Mouse (Mus musculus) neural tube, embryonic 14.5 days (tissue): ENCODE results near the gene Armc8. TPM values are rescaled to one million over a fixed set of nuclear protein-coding genes. Genes with fewer than 3 reads are reported as not detected.
"Not testable (repeated sequence)": the region's sequence is repeated elsewhere in the genome, so short reads cannot be mapped to it uniquely, and the experiment has no call there.

Experiments used
- ATAC-seq: fragments of 200-750 bp; cut with Nextera tagmentation; 2 replicates; pipeline ENCODE4 v1.8.0; 2017; ENCODE audit warnings: low read depth, mild to moderate bottlenecking, moderate TSS enrichment, moderate library complexity
- H3K27ac ChIP-seq: fragments of 300-500 bp; sonication (generic); 2 replicates; pipeline ENCODE4 v1.5.1; 2014; ENCODE audit warnings: low read depth, mild to moderate bottlenecking, control low read depth, low read length, moderate library complexity, mixed read lengths
- H3K27me3 ChIP-seq: fragments of 300-500 bp; sonication (generic); 2 replicates; pipeline ENCODE4 v1.6.1; 2014; ENCODE audit warnings: low read length; ENCODE audit not compliant: control insufficient read depth, insufficient read depth
- H3K36me3 ChIP-seq: fragments of 300-500 bp; sonication (generic); 2 replicates; pipeline ENCODE4 v1.6.1; 2014; ENCODE audit warnings: low read length, mixed read lengths; ENCODE audit not compliant: control insufficient read depth, insufficient read depth
- H3K4me1 ChIP-seq: fragments of 300-500 bp; sonication (generic); 2 replicates; pipeline ENCODE4 v1.6.1; 2014; ENCODE audit warnings: low read length; ENCODE audit not compliant: control insufficient read depth, insufficient read depth
- H3K4me2 ChIP-seq: fragments of 300-500 bp; sonication (generic); 2 replicates; pipeline ENCODE4 v1.6.1; 2014; ENCODE audit warnings: mild to moderate bottlenecking, low read depth, low read length, control low read depth
- H3K4me3 ChIP-seq: fragments of 300-500 bp; sonication (generic); 2 replicates; pipeline ENCODE4 v1.5.1; 2014; ENCODE audit warnings: low read depth, low read length, control low read depth, mixed read lengths
- H3K9ac ChIP-seq: fragments of 300-500 bp; sonication (generic); replicated peaks from 2 replicates; pipeline ENCODE4 v1.6.1; 2014; ENCODE audit warnings: low read depth, mild to moderate bottlenecking, control low read depth, low read length, mixed read lengths
- H3K9me3 ChIP-seq: fragments of 300-500 bp; sonication (generic); 2 replicates; pipeline ENCODE4 v1.6.1; 2016; ENCODE audit warnings: low read length; ENCODE audit not compliant: control insufficient read depth
- WGBS: fragments of 180-500 bp; shearing (Covaris S2); extraction: QIAGEN DNeasy Blood & Tissue Kit; methylation state at CpG from one replicate; pipeline ENCODE4 v1.1.7; 2014; 5-methylcytosine and 5-hydroxymethylcytosine counted together
- polyA plus RNA-seq: library from polyadenylated mRNA; unstranded; fragments of >200 nt; fragmentation: Nextera tagmentation; extraction: Ambion mirVana; gene quantifications from 2 replicates; pipeline ENCODE4 v1.2.1, GENCODE M21; 2014

Gene Armc8
- polyA plus RNA-seq = 86.4 and 88.8 TPM in 2 replicates

GRCm38 (mm10) chr9:99568347-99569070 lies at the start of gene Armc8:
Armc8 (minus strand) TSS chr9:99568899.
- H3K9ac ChIP-seq = peak within 1 kb of the TSS; percentile 91
- H3K36me3 ChIP-seq = no peaks in the 10 kb centered on the region
- peak; percentile 94 for ATAC-seq
- H3K4me2 ChIP-seq = peak within 1 kb of the TSS; percentile 82
- H3K4me3 ChIP-seq = peak within 1 kb of the TSS; percentile 89
- H3K27me3 ChIP-seq = no peaks in the 10 kb centered on the region
- H3K9me3 ChIP-seq = no peaks in the 10 kb centered on the region
- H3K4me1 ChIP-seq = peaks cover 8% of the 10 kb centered on the region
- peak within 1 kb of the TSS; percentile 94 for H3K27ac ChIP-seq
- under 1% methylated on average over 59 of the region's 70 CpGs for WGBS

DNA sequence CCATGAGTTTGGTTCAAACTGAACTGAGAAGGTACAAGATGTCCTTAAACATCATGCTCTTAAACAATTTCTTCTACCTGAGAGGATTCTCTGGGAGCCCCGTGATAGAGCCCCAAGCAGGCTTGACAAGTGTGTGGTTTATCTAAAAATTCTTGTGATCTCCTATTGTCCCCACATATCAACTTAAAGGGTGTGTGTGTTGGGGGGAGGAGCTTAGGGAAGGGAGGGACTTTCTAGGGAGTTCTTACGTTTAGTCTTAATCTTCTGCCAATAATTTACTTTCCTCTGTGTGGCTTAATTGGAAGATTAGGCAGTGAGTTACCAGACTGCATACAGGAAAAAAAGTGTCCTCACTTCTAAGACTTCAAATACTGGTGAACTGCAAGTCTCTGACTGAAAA lies 43.5 kb upstream of the Armc8 start, which contains the start of gene A4gnt:
TSS of gene A4gnt (plus strand) at position 301 of the 400 bp plus-strand sequence.
- Histone ChIP-seq H3K36me3 (no peaks in the 10 kb centered on the region), H3K27ac (no peak within 1 kb of the TSS), H3K4me3 (no peak within 1 kb of the TSS), H3K4me1 (no peaks in the 10 kb centered on the region), H3K9ac (no peak within 1 kb of the TSS), H3K9me3 (no peaks in the 10 kb centered on the region), H3K4me2 (no peak within 1 kb of the TSS), H3K27me3 (no peaks in the 10 kb centered on the region)
- WGBS = 70% methylated on average over 2 of the region's 2 CpGs
- no peak for ATAC-seq

DNA sequence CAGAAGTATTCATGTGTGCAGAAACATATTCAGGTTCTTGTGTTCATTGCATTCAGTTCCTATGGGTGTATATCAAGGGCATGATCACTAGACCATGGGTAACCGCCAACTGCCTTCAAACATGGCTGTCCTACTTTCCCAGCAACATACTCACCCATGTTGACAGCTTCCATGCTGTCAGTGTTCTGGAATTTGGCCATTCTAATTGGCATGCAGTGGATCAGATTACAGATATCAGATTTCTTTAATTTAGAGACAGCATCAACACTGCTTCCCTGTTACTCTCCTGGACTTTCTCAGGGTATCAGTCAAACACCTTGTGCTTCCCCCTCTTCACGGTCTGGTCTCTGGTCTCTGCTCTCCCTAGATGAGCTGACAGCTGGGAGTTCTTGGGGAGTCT lies 34.9 kb upstream of the Armc8 start:
- no peaks in the 10 kb centered on the region for H3K4me1 ChIP-seq
- 94% methylated on average over 2 of the region's 2 CpGs for WGBS
- ATAC-seq = no peak

GRCm38 (mm10) chr9:99599127-99599526 lies 30.4 kb upstream of the Armc8 start:
- not testable (repeated sequence) for H3K27me3 ChIP-seq, H3K9ac ChIP-seq, ATAC-seq, H3K36me3 ChIP-seq, H3K4me1 ChIP-seq, H3K4me2 ChIP-seq, H3K9me3 ChIP-seq, H3K27ac ChIP-seq, H3K4me3 ChIP-seq
- WGBS = 94% methylated on average over 6 of the region's 6 CpGs

More for the DNA sequence above, 34.9 kb upstream of the Armc8 start:
- H3K27ac ChIP-seq = no peak overlapping the region
- no peak overlapping the region for H3K4me2 ChIP-seq
- no peak overlapping the region for H3K4me3 ChIP-seq
- no peak overlapping the region for H3K9ac ChIP-seq
- no peaks in the 10 kb centered on the region for H3K27me3 ChIP-seq
- no peaks in the 10 kb centered on the region for H3K9me3 ChIP-seq
- no peaks in the 10 kb centered on the region for H3K36me3 ChIP-seq

DNA sequence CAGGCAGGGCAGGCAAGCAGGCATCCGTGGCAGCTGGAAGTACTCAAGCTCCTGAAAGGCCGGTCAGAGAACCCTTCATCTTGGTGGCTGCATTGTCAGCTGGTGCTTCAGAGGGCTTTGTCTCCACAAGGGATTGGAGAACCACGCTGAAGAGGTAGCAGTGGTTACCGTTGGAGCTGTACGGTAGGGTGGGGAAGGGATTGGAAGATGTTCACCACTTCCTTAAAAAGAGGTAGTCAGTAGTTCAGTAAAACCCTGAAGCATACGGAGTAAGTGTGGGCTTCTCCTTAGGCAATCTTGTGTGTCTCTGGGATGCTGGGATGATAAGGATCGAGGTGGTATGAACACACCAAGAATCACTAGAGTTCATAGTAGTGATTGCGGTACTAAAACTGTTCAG lies 22.4 kb upstream of the Armc8 start:
- no peaks in the 10 kb centered on the region for H3K27me3 ChIP-seq
- H3K9me3 ChIP-seq = no peaks in the 10 kb centered on the region
- no peak overlapping the region for H3K9ac ChIP-seq
- WGBS = 84% methylated on average over 8 of the region's 8 CpGs
- H3K27ac ChIP-seq = no peak overlapping the region
- H3K4me2 ChIP-seq = no peak overlapping the region
- H3K4me3 ChIP-seq = no peak overlapping the region
- no peaks in the 10 kb centered on the region for H3K4me1 ChIP-seq
- H3K36me3 ChIP-seq = no peaks in the 10 kb centered on the region
- no peak for ATAC-seq

DNA sequence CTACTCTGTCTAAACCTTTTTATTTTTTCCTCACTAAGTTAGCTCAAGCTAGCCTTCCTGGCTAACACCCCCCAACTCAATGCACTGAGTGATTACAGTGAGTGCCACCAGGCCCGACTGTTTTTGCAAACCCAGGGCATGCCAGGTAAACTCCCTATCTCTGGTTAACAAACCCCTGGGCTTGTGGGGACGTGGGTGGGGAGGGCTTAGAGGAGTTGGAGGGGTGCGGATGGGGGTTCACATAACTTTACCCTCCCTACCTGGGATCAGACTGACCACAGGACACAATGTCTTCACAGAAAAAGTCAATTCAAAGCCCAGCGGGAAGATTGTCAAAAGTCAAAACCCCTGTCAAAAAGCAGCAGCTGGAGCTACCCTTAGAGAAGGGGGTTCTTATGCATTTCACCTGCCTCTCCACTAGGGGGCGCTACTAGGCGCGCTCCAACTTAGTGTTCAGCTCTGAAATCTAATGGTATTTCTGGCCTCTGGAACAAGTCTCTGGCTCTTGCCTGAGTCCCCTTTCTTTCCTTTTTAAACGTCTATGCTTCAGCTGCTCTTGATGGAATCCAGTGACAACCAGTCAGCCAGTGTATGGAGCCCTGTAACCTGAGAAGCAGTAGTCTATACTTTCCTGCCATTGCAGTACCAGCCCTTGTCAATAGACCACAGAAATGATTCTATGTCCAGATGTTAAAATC lies 19.0 kb upstream of the Armc8 start:
- no peaks in the 10 kb centered on the region for H3K9me3 ChIP-seq
- H3K36me3 ChIP-seq = peaks cover 10% of the 10 kb centered on the region; the same call in 1 of the 2 replicates
- no peaks in the 10 kb centered on the region for H3K27me3 ChIP-seq
- no peak overlapping the region for H3K9ac ChIP-seq
- ATAC-seq = no peak
- no peak overlapping the region for H3K27ac ChIP-seq
- no peak overlapping the region for H3K4me3 ChIP-seq
- 28% methylated on average over 8 of the region's 8 CpGs for WGBS
- H3K4me2 ChIP-seq = no peak overlapping the region
- no peaks in the 10 kb centered on the region for H3K4me1 ChIP-seq

DNA sequence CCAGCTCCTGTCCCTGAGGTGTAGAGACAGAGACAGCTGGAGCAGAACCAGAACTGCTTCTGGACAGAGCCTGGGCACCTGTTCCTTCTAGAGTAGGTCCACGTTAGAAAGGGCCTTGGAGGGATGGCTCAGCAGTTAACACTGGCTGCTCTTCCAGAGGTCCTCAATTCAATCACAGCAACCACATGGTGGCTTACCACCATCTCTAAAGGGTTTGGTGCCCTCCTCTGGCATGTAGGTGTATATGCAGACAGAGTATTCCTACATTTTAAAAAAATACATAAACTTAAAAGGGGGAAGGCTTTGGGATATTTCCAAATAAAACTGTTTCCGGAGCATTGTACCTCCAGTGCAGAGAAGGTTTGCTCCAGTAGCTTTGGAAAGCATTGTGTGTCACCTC lies 12.0 kb upstream of the Armc8 start:
- Histone ChIP-seq H3K9me3 (no peaks in the 10 kb centered on the region), H3K27me3 (no peaks in the 10 kb centered on the region), H3K4me1 (peaks cover 7% of the 10 kb centered on the region; the same call in 1 of the 2 replicates), H3K36me3 (peaks cover 13% of the 10 kb centered on the region), H3K9ac (no peak overlapping the region), H3K27ac (no peak overlapping the region), H3K4me2 (no peak overlapping the region), H3K4me3 (no peak overlapping the region)
- no peak for ATAC-seq
- WGBS = 41% methylated on average over 2 of the region's 2 CpGs

DNA sequence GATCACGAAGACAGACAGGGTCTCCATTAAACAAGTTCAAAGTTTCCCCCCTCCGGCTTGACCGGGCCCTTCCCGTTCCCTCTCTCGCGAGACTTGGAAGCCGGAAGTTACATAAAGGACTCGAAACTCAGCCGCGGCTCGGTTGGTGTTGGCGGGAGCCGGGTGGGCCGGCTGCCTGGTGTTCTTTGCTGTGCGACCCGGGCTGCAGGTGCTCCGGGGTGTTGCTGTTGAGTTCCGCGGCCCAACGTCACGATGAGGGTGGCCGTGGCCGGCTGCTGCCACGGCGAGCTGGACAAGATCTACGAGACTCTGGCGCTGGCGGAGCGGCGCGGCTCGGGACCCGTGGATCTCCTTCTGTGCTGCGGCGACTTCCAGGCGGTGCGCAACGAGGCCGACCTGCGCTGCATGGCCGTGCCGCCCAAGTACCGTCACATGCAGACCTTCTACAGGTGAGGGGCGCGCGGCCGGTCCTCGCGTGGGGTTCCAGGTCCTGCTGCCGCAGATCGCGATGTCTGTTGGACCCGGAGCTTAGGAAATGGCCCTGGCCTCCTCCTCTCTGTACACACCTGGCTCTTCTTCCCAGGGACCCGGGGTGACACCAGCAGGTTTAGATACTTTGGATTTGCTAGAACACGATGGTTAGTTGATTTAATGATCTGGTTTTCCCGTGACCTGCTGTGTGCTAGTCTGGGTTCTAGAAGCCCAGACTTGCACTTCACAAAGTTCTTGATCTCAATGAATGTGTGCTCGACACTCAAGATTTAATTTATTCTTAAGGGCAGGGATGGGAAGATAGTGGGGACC lies 7.2 kb upstream of the Armc8 start, which contains the start of gene Dbr1:
TSS of gene Dbr1 (plus strand) at position 123 of the 804 bp plus-strand sequence.
- no peaks in the 10 kb centered on the region for H3K9me3 ChIP-seq
- H3K4me2 ChIP-seq = peak within 1 kb of the TSS; percentile 62
- H3K27ac ChIP-seq = peak within 1 kb of the TSS; percentile 72
- under 1% methylated on average over 57 of the region's 57 CpGs for WGBS
- ATAC-seq = peak; percentile 97
- H3K4me3 ChIP-seq = peak within 1 kb of the TSS; percentile 90
- H3K9ac ChIP-seq = peak within 1 kb of the TSS; percentile 82
- peaks cover 7% of the 10 kb centered on the region; the same call in 1 of the 2 replicates for H3K4me1 ChIP-seq
- no peaks in the 10 kb centered on the region for H3K27me3 ChIP-seq
- H3K36me3 ChIP-seq = no peaks in the 10 kb centered on the region
